Mouse (Mus musculus) kidney, embryonic 14.5 days (tissue): Measurements from ENCODE around the gene Itih3. TPM values are rescaled to one million over a fixed set of nuclear protein-coding genes. Genes with fewer than 3 reads are reported as not detected.
A peak's percentile ranks its signal among the peaks of the same experiment; 100 is the strongest.

ENCODE experiments used
- ATAC-seq: fragments of 200-750 bp; cut with Nextera tagmentation; 2 replicates; pipeline ENCODE4 v1.8.0; 2017; ENCODE audit warnings: moderate number of reproducible peaks, mild to moderate bottlenecking, moderate TSS enrichment, moderate library complexity; ENCODE audit not compliant: low FRiP score, low TSS enrichment
- H3K27ac ChIP-seq: fragments of 300-500 bp; sonication (generic); 2 replicates; pipeline ENCODE4 v1.5.1; 2014; ENCODE audit warnings: low read depth, mild to moderate bottlenecking, low read length, moderate library complexity, mixed read lengths
- H3K27me3 ChIP-seq: fragments of 300-500 bp; sonication (generic); 2 replicates; pipeline ENCODE4 v1.6.1; 2014; ENCODE audit warnings: mild to moderate bottlenecking, low read length; ENCODE audit not compliant: control insufficient read depth, insufficient read depth
- H3K36me3 ChIP-seq: fragments of 300-500 bp; sonication (generic); 2 replicates; pipeline ENCODE4 v1.6.1; 2014; ENCODE audit warnings: low read length, mixed read lengths; ENCODE audit not compliant: control insufficient read depth, insufficient read depth
- H3K4me1 ChIP-seq: fragments of 300-500 bp; sonication (generic); 2 replicates; pipeline ENCODE4 v1.6.1; 2014; ENCODE audit warnings: low read length, mixed read lengths; ENCODE audit not compliant: control insufficient read depth, insufficient read depth
- H3K4me2 ChIP-seq: fragments of 300-500 bp; sonication (generic); replicated peaks from 2 replicates; pipeline ENCODE4 v1.6.1; 2014; ENCODE audit warnings: low read depth, mild to moderate bottlenecking, low read length
- H3K4me3 ChIP-seq: fragments of 300-500 bp; sonication (generic); 2 replicates; pipeline ENCODE4 v1.5.1; 2014; ENCODE audit warnings: mild to moderate bottlenecking, low read length
- H3K9ac ChIP-seq: fragments of 300-500 bp; sonication (generic); 2 replicates; pipeline ENCODE4 v1.6.1; 2014; ENCODE audit warnings: low read depth, mild to moderate bottlenecking, low read length, moderate library complexity
- H3K9me3 ChIP-seq: fragments of 300-500 bp; sonication (generic); 2 replicates; pipeline ENCODE4 v1.6.1; 2016; ENCODE audit warnings: low read length; ENCODE audit not compliant: control insufficient read depth
- WGBS: fragments of 180-500 bp; shearing (Covaris S2); extraction: QIAGEN DNeasy Blood & Tissue Kit; methylation state at CpG from one replicate; pipeline ENCODE4 v1.1.7; 2014; 5-methylcytosine and 5-hydroxymethylcytosine counted together
- polyA plus RNA-seq: library from polyadenylated mRNA; unstranded; fragments of >200 nt; fragmentation: Nextera tagmentation; extraction: Ambion mirVana; gene quantifications from 2 replicates; pipeline ENCODE4 v1.2.1, GENCODE M21; 2014

The Itih3 gene
- 0.30 TPM in 1 of 2 replicates, not detected in the other for polyA plus RNA-seq

DNA sequence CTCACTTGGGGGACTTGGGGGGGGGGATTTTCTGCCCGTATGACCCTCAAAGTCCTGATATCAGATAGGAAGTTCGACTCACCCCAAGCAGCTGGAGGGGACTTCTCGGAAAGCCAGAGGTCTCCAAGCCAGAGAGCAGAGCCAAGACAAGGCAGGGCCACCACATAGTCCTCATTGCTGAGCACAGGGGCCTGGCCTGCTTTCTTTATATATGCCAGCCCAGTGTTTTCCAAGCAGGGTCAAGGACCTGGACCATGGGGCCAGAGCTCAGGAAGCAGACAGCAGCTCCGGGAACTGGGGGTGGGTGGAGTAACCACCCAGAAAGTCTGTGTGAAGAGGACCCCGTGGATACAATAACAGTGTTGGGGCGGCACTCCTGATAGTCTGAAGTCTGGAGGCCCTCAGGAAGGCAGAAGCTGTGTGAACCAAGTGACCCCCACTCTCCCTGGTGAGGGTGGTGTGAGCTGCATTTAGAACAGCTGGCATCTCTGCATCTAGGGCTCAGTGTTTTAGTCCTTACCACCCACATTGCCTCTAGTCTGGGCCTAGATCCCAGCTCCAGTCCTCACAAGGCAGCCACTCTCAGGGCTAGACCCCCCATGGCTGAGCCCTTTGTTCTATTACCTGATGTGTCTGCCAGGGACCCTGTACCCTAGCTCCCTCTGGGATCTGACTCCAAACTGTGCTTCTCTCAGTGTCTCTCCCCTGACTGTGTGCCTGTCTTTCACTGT is at the start of gene Itih3:
Itih3 (minus strand) TSS at position 386 of the 731 bp plus-strand sequence.
- Histone ChIP-seq H3K9me3 (no peaks in the 10 kb centered on the region), H3K4me1 (no peaks in the 10 kb centered on the region), H3K4me2 (no peak within 1 kb of the TSS), H3K9ac (no peak within 1 kb of the TSS), H3K27ac (no peak within 1 kb of the TSS), H3K27me3 (no peaks in the 10 kb centered on the region), H3K4me3 (no peak within 1 kb of the TSS), H3K36me3 (no peaks in the 10 kb centered on the region)
- ATAC-seq, result no peak
- 71% methylated on average over 6 of the region's 6 CpGs for WGBS

DNA sequence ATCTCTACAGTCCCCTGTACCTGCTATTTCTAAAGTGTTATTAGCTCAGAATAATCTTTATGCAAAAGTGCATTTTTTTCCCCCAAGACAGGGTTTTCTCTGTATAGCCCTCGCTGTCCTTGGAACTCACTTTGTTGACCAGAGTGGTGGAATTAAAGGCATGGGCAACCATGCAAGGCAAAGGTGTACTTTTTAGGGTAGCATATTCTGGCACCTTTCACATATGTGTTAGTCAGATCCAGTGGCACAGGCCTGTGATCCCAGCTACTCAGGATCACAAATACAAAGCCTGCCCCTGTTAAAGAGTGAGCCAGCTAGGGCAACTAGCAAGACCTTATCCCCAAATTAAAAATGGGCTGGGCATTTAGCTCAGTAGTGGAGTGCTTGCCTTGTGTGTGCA is 36.8 kb upstream of the Itih3 start:
- Histone ChIP-seq H3K9ac (no peak overlapping the region), H3K4me3 (no peak overlapping the region), H3K9me3 (no peaks in the 10 kb centered on the region), H3K4me1 (no peaks in the 10 kb centered on the region), H3K36me3 (peaks cover 17% of the 10 kb centered on the region; the same call in 1 of the 2 replicates), H3K27me3 (no peaks in the 10 kb centered on the region), H3K4me2 (no peak overlapping the region), H3K27ac (no peak overlapping the region)
- 86% methylated on average over 1 of the region's 1 CpGs for WGBS
- ATAC-seq, result no peak

DNA sequence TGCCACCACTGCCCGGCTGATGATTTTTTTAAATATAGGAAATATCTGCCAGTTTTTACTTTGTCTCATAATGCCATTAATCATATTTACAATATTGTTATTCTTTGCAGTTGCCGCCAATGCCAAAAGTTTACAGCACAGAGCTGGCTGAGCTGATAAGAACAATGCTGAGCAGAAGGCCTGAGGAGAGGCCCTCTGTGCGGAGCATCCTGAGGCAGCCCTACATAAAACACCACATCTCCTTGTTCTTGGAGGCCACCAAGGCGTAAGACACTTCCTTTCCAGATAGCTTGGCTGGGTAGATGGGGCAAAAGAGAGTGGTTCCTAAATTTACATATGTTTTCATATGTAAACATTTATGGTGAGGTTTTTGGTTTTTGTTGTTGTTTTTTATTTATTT is 35.5 kb upstream of the Itih3 start:
- Histone ChIP-seq H3K36me3 (peaks cover 17% of the 10 kb centered on the region; the same call in 1 of the 2 replicates), H3K4me2 (no peak overlapping the region), H3K9ac (no peak overlapping the region), H3K27ac (no peak overlapping the region), H3K4me3 (no peak overlapping the region), H3K9me3 (no peaks in the 10 kb centered on the region), H3K4me1 (no peaks in the 10 kb centered on the region), H3K27me3 (no peaks in the 10 kb centered on the region)
- no peak for ATAC-seq
- WGBS, result 94% methylated on average over 4 of the region's 4 CpGs

DNA sequence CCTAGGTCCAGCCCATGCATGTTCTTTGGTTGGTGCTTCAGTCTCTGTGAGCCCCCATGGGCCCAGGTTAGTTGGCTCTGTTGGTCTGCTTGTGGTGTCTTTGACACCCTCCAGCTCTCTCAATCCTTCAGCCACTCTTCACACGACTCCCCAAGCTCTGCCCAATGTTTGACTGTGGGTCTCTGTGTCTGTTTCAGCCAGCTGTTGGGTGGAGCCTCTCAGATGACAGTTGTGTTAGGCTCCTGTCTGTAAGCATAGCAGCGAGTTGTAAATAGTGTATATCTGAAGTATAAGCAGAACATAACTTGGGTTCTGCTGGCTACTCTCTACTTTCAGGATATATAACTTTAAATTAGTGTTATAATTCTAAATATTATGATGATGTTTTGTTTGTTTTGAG is 35.0 kb upstream of the Itih3 start:
- Histone ChIP-seq H3K4me2 (no peak overlapping the region), H3K27me3 (no peaks in the 10 kb centered on the region), H3K4me1 (no peaks in the 10 kb centered on the region), H3K36me3 (peaks cover 17% of the 10 kb centered on the region; the same call in 1 of the 2 replicates), H3K4me3 (no peak overlapping the region), H3K9me3 (no peaks in the 10 kb centered on the region), H3K27ac (no peak overlapping the region), H3K9ac (no peak overlapping the region)
- WGBS, result 78% methylated on average over 2 of the region's 2 CpGs
- no peak for ATAC-seq

DNA sequence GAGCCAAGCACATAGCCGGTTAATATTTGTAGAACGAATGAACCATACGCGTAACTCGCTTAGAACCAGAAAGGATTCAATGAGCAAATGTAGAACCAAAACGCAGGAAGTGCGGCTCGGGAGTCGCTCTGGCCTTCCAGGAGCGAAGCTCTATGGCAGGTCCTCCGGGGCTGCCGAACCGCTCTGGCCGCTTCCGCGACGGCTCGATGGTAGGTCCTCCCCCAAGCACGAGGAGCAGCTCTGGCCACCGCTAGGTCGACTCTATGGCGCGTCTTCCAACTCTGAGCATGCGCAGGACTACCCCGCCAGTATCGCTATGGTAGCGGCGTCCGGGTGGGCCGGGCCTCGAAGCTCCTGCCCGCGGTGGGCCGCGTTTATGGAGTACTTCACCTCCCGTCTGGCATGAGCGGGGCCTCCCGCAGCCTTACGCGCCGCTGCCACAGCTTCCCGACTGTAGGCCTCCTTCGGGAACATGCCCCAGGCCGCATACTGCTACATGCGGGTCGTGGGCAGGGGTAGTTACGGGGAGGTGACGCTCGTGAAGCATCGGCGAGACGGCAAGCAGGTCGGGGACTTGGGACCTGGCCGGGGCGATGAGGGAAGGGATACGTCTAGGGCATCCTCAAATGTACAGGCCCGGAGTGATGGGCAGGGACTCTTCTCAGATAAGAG is 27.7 kb upstream of the Itih3 start, which contains the start of gene Nek4:
Nek4 (plus strand) TSS at position 224 of the 672 bp plus-strand sequence.
- ATAC-seq, result peak; percentile 100
- no peaks in the 10 kb centered on the region for H3K36me3 ChIP-seq
- peak within 1 kb of the TSS; percentile 64 for H3K4me2 ChIP-seq
- H3K4me3 ChIP-seq, result peak within 1 kb of the TSS; percentile 81
- no peaks in the 10 kb centered on the region for H3K4me1 ChIP-seq
- no peaks in the 10 kb centered on the region for H3K27me3 ChIP-seq
- under 1% methylated on average over 57 of the region's 57 CpGs for WGBS
- peak within 1 kb of the TSS; percentile 79 for H3K9ac ChIP-seq
- H3K27ac ChIP-seq, result peak within 1 kb of the TSS; percentile 48; the same call in 1 of the 2 replicates
- H3K9me3 ChIP-seq, result no peaks in the 10 kb centered on the region

DNA sequence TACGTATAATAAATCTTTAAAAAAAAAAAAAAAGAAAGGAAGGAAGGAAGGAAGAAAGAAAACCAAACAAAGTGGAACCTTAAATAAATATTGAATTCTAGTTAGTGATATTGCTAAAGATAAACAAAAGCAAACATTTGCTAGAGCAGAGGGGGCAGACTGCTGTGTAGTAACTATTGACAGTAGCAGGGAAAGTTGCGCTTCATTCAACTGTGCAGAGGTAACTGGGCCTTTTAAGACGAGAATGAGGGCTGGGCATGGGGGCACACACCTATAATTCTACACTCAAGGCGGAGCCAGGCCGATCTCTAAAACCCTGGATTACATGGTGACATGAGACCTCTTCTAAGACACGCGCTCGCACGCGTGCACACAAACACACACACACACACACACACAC is 26.4 kb upstream of the Itih3 start:
- no peaks in the 10 kb centered on the region for H3K9me3 ChIP-seq
- no peak for ATAC-seq
- H3K27me3 ChIP-seq, result no peaks in the 10 kb centered on the region
- no peak overlapping the region for H3K4me2 ChIP-seq
- H3K36me3 ChIP-seq, result no peaks in the 10 kb centered on the region
- 95% methylated on average over 10 of the region's 10 CpGs for WGBS
- no peak overlapping the region for H3K9ac ChIP-seq
- H3K27ac ChIP-seq, result no peak overlapping the region
- no peak overlapping the region for H3K4me3 ChIP-seq
- H3K4me1 ChIP-seq, result no peaks in the 10 kb centered on the region

DNA sequence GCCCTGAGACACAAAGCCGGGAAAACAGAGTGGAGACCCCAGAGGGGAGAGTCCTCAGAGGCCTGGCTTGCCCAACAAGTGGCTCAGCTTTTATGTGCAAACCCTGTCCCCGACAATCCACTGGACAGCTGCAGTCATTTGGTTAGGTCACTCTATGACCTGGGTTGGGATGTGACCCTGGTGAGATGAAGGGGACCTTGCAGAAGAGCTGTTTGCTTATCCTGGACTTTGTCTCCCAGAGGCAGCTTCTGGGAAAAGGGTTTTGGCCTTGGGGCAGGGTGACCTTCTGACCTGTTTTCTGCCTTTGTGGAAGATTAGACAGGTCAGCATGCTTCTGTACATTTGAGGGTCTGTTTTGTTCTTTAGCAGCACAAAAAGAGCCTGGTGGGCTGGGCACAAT is 21.2 kb upstream of the Itih3 start:
- no peak for ATAC-seq
- Histone ChIP-seq H3K9ac (no peak overlapping the region), H3K4me3 (no peak overlapping the region), H3K36me3 (no peaks in the 10 kb centered on the region), H3K9me3 (no peaks in the 10 kb centered on the region), H3K4me2 (no peak overlapping the region), H3K27ac (no peak overlapping the region), H3K4me1 (no peaks in the 10 kb centered on the region), H3K27me3 (no peaks in the 10 kb centered on the region)
- WGBS, result 84% methylated on average over 2 of the region's 2 CpGs

DNA sequence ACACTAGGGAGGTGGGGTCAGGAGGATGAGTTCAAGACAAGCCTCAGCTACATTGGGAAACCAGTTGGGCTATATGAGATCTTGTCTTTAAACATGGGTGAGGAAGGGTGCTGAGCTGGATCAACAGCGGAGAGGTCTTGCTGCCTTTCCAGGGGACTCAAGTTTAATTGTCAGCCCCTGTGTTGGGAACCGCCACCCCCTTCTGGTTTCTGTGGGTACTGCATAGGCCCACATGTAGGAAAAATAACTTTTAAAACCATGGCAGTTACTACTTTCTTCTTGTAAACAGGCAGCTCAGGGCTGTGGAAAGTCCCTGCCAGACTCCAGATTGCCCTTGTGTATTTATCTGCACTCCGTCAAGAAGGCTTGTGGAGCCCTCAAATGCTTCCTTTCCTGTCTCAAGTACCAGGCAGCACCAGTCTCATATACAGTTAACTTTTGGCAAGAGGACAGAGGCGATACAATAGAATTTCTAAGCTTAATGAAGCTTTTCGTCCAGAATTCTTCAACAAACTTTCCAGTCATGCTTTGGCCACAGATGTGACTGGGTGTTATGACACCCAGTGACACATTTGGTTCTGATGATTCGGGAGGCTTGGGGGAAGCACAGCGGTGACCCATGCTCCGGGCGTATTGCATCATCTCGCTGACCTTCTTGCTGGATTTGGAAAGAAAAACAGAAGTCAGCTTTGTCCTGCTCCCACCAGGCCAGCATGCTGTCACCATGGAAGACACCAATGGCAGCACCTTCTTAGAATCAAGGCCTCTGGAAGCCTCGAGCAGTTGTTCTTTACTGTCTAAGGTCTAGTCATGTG is 20.5 kb upstream of the Itih3 start:
- Histone ChIP-seq H3K4me2 (no peak overlapping the region), H3K27ac (no peak overlapping the region), H3K9me3 (no peaks in the 10 kb centered on the region), H3K36me3 (no peaks in the 10 kb centered on the region), H3K9ac (no peak overlapping the region), H3K27me3 (no peaks in the 10 kb centered on the region), H3K4me1 (no peaks in the 10 kb centered on the region), H3K4me3 (no peak overlapping the region)
- 69% methylated on average over 11 of the region's 11 CpGs for WGBS
- ATAC-seq, result no peak
